Mouse (Mus musculus): ENCODE data around the gene Atad3a. TPM values are rescaled to one million over a fixed set of nuclear protein-coding genes. Genes with fewer than 3 reads are reported as not detected.
A peak's percentile ranks its signal among the peaks of the same experiment; 100 is the strongest.
"Not testable (repeated sequence)": the region's sequence is repeated elsewhere in the genome, so short reads cannot be mapped to it uniquely, and the experiment has no call there.

Gene Atad3a
- polyA plus RNA-seq, 1 experiment from 2014 or later: 132 TPM

GRCm38 (mm10) chr4:155746036-155746548 lies 14.8 kb downstream of the Atad3a start:
- DNase-seq (ENCODE audit: low spot score): no peak
- Histone ChIP-seq H3K36me3 (replicated peaks) (peaks cover 100% of the 10 kb centered on the region), H3K4me3 (no peak overlapping the region), H3K9me3 (no peaks in the 10 kb centered on the region), H3K27me3 (replicated peaks; ENCODE audit: low read depth, poor library complexity, severe bottlenecking) (no peaks in the 10 kb centered on the region), H3K4me1 (no peaks in the 10 kb centered on the region), H3K27ac (replicated peaks) (no peak overlapping the region)
- 88% methylated on average over 8 of the region's 8 CpGs for WGBS

- Histone ChIP-seq H3K9me3 (no peaks in the 10 kb centered on the region), H3K36me3 (replicated peaks) (peaks cover 100% of the 10 kb centered on the region), H3K4me3 (no peak overlapping the region), H3K4me1 (no peaks in the 10 kb centered on the region), H3K27me3 (replicated peaks; ENCODE audit: low read depth, poor library complexity, severe bottlenecking) (no peaks in the 10 kb centered on the region), H3K27ac (replicated peaks) (no peak overlapping the region)
- 92% methylated on average over 5 of the region's 5 CpGs for WGBS
- DNase-seq (ENCODE audit: low spot score): no peak
Observed at GRCm38 (mm10) chr4:155745136-155745535, 15.8 kb downstream of the Atad3a start.

DNA sequence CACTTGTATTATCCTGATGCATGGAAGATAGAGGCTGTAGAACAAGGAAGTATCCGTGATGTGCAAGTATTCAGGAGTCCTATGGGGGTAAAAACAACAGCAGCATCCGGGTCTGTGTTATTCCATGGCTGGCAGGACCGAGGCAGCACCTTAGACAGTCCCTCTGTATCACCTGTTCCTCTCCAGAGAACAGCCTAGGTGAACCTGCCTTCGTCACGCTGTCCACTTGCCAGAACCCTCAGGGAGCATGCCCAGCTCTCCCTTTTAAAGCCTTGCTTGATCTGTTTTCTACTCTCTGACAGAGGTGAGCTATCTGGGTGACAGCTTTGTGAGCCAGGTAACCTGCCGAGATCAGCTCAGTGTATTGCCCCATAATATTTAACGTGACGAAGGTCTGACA lies 16.4 kb downstream of the Atad3a start:
- H3K9me3 ChIP-seq: no peaks in the 10 kb centered on the region
- peaks cover 100% of the 10 kb centered on the region for H3K36me3 ChIP-seq (replicated peaks)
- H3K4me3 ChIP-seq: no peak overlapping the region
- no peak overlapping the region for H3K27ac ChIP-seq (replicated peaks)
- H3K4me1 ChIP-seq: no peaks in the 10 kb centered on the region
- DNase-seq (ENCODE audit: low spot score): no peak
- 94% methylated on average over 8 of the region's 8 CpGs for WGBS
- H3K27me3 ChIP-seq (replicated peaks; ENCODE audit: low read depth, poor library complexity, severe bottlenecking): no peaks in the 10 kb centered on the region

- no peak for DNase-seq (ENCODE audit: low spot score)
- Histone ChIP-seq H3K27ac (replicated peaks) (no peak overlapping the region), H3K27me3 (replicated peaks; ENCODE audit: low read depth, poor library complexity, severe bottlenecking) (no peaks in the 10 kb centered on the region), H3K4me1 (peaks cover 10% of the 10 kb centered on the region), H3K36me3 (replicated peaks) (peaks cover 95% of the 10 kb centered on the region), H3K4me3 (no peak overlapping the region), H3K9me3 (no peaks in the 10 kb centered on the region)
- 93% methylated on average over 5 of the region's 5 CpGs for WGBS
Observed at GRCm38 (mm10) chr4:155742684-155743083, 18.2 kb downstream of the Atad3a start.

DNA sequence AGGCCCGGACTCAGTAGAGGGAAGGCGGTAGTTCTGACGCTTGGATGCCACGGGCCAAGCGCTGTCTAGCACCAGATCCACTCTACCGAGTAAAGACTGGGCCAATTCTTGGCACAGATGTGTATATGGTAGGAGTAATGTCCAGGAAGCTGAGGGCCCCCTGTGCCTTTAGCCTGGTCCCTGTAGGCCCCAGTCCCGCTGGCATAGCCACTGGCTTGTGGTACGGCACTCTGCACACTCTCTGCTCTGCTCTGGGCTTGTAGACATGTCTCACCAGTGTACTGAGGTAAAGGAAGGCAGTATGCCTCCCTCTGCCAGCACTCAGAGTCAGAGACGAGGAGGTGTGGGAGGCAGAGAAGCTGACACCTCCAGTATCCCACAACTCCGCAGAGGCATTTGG lies 20.2 kb downstream of the Atad3a start:
- not testable (repeated sequence) for H3K27me3 ChIP-seq (replicated peaks; ENCODE audit: low read depth, poor library complexity, severe bottlenecking); DNase-seq (ENCODE audit: low spot score); H3K27ac ChIP-seq (replicated peaks); H3K9me3 ChIP-seq; H3K4me3 ChIP-seq
- Histone ChIP-seq H3K36me3 (replicated peaks) (peaks cover 91% of the 10 kb centered on the region), H3K4me1 (peaks cover 22% of the 10 kb centered on the region)
- WGBS: 88% methylated on average over 10 of the region's 10 CpGs

GRCm38 (mm10) chr4:155739741-155740636 lies 20.9 kb downstream of the Atad3a start:
- Histone ChIP-seq H3K27me3 (replicated peaks; ENCODE audit: low read depth, poor library complexity, severe bottlenecking) (no peaks in the 10 kb centered on the region), H3K4me3 (0 out of 2 replicates have a peak overlapping the region, but pooled peaks have one; percentile 5), H3K9me3 (no peaks in the 10 kb centered on the region), H3K36me3 (replicated peaks) (peaks cover 84% of the 10 kb centered on the region), H3K27ac (replicated peaks) (no peak overlapping the region), H3K4me1 (peaks cover 28% of the 10 kb centered on the region)
- no peak for DNase-seq (ENCODE audit: low spot score)
- 85% methylated on average over 37 of the region's 37 CpGs for WGBS

DNA sequence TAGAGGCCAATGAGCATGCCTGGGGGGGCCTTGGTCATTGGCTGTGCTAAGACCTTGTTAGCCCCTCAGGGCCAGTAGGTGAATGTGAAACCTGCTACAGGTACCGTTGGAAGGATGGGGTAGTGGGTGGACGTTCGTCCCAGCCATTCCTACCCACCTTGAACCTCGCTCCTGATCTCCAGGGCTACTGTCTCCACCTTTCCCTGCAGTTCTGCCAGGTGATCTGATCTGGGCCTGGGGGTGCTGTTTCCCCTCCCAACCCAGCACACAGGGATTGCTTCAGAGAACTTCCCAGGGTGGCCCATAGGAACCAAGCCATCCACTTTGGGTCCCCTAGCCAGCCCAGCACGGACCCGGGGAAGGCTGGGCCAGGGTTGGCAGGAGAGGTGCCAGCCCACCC lies 21.7 kb downstream of the Atad3a start:
- Histone ChIP-seq H3K36me3 (replicated peaks) (peaks cover 75% of the 10 kb centered on the region), H3K4me3 (no peak overlapping the region), H3K27me3 (replicated peaks; ENCODE audit: low read depth, poor library complexity, severe bottlenecking) (no peaks in the 10 kb centered on the region), H3K27ac (replicated peaks) (no peak overlapping the region), H3K9me3 (no peaks in the 10 kb centered on the region), H3K4me1 (peaks cover 32% of the 10 kb centered on the region)
- 83% methylated on average over 6 of the region's 6 CpGs for WGBS
- DNase-seq (ENCODE audit: low spot score): no peak

GRCm38 (mm10) chr4:155738262-155738661 lies 22.6 kb downstream of the Atad3a start:
- Histone ChIP-seq H3K4me3 (no peak overlapping the region), H3K9me3 (no peaks in the 10 kb centered on the region), H3K4me1 (peaks cover 40% of the 10 kb centered on the region), H3K27ac (replicated peaks) (no peak overlapping the region), H3K36me3 (replicated peaks) (peaks cover 69% of the 10 kb centered on the region), H3K27me3 (replicated peaks; ENCODE audit: low read depth, poor library complexity, severe bottlenecking) (no peaks in the 10 kb centered on the region)
- no peak for DNase-seq (ENCODE audit: low spot score)
- 66% methylated on average over 8 of the region's 8 CpGs for WGBS

GRCm38 (mm10) chr4:155736421-155736820 lies 24.5 kb downstream of the Atad3a start:
- 92% methylated on average over 5 of the region's 5 CpGs for WGBS
- H3K9me3 ChIP-seq: no peaks in the 10 kb centered on the region
- no peak overlapping the region for H3K27ac ChIP-seq (replicated peaks)
- H3K4me1 ChIP-seq: peaks cover 43% of the 10 kb centered on the region
- peak overlapping the region; percentile 85 for H3K4me3 ChIP-seq
- H3K36me3 ChIP-seq (replicated peaks): peaks cover 69% of the 10 kb centered on the region
- no peaks in the 10 kb centered on the region for H3K27me3 ChIP-seq (replicated peaks; ENCODE audit: low read depth, poor library complexity, severe bottlenecking)
- no peak for DNase-seq (ENCODE audit: low spot score)

GRCm38 (mm10) chr4:155735788-155736187 lies 25.1 kb downstream of the Atad3a start:
- Histone ChIP-seq H3K27ac (replicated peaks) (peak overlapping the region; percentile 94), H3K9me3 (no peaks in the 10 kb centered on the region), H3K27me3 (replicated peaks; ENCODE audit: low read depth, poor library complexity, severe bottlenecking) (no peaks in the 10 kb centered on the region), H3K36me3 (replicated peaks) (peaks cover 69% of the 10 kb centered on the region), H3K4me1 (peaks cover 43% of the 10 kb centered on the region), H3K4me3 (peak overlapping the region; percentile 85)
- WGBS: 77% methylated on average over 5 of the region's 5 CpGs
- no peak for DNase-seq (ENCODE audit: low spot score)

- DNase-seq (ENCODE audit: low spot score): no peak
- WGBS: 1% methylated on average over 69 of the region's 79 CpGs
- peaks cover 66% of the 10 kb centered on the region for H3K36me3 ChIP-seq (replicated peaks)
- no peaks in the 10 kb centered on the region for H3K27me3 ChIP-seq (replicated peaks; ENCODE audit: low read depth, poor library complexity, severe bottlenecking)
- peak overlapping the region; percentile 94 for H3K27ac ChIP-seq (replicated peaks)
- peak overlapping the region; percentile 85 for H3K4me3 ChIP-seq
- no peaks in the 10 kb centered on the region for H3K9me3 ChIP-seq
- H3K4me1 ChIP-seq: peaks cover 43% of the 10 kb centered on the region
Observed at GRCm38 (mm10) chr4:155734951-155735702, 25.8 kb downstream of the Atad3a start.

DNA sequence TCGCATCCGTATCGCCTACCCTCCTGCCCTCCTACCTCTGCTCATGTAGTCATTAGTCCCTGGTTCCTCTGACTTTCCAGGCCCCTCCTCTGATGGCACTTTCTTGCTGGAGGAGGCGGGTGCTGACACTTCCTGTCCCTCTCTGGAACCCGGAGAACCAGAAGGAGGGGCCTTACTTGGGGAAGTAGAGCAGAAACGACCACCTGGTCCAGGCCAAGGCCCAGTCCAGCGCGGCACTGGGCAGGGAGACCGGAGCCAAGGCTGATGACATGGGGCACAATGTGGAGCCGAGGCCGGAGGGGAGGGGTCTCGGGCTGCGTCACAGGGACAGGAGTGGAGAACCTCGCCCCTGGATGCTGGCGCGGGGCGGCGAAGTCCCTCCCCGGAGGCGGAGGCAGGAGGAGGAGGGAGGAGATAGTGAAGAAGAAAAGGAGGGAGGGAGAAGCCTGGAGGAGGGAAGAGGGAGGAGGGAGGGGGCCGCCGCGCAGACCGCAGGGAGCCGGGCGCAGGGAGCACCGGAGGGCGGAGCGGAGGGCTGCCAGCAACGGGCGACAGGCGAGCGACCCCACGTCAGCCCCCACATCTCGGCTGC lies 26.4 kb downstream of the Atad3a start, which contains the start of gene Tmem240:
Tmem240 (plus strand) TSS at position 451 of the 592 bp plus-strand sequence.
- peaks cover 59% of the 10 kb centered on the region for H3K36me3 ChIP-seq (replicated peaks)
- H3K9me3 ChIP-seq: no peaks in the 10 kb centered on the region
- peak; percentile 94 for DNase-seq (ENCODE audit: low spot score)
- no peaks in the 10 kb centered on the region for H3K27me3 ChIP-seq (replicated peaks; ENCODE audit: low read depth, poor library complexity, severe bottlenecking)
- WGBS: under 1% methylated on average over 35 of the region's 35 CpGs
- H3K4me3 ChIP-seq: peak within 1 kb of the TSS; percentile 85
- peak within 1 kb of the TSS; percentile 94 for H3K27ac ChIP-seq (replicated peaks)
- peaks cover 43% of the 10 kb centered on the region for H3K4me1 ChIP-seq
